Mouse (Mus musculus): ENCODE data around the gene Crb3.

GRCm38 (mm10) chr17:57063031-57063430 lies 4.1 kb downstream of the Crb3 start:
- TF ChIP-seq CTCF (IDR thresholded peaks at IDR 0.05; ENCODE audit: extremely low read depth, insufficient read depth, insufficient read length, insufficient replicate concordance) (no peak), POLR2A (IDR thresholded peaks at IDR 0.05; ENCODE audit: low read depth, low read length) (no peak)
